Mouse (Mus musculus) intestine, embryonic 14.5 days (tissue): ENCODE measurements around the gene Fpgt. TPM values are rescaled to one million over a fixed set of nuclear protein-coding genes. Genes with fewer than 3 reads are reported as not detected.

Source experiments
- ATAC-seq: fragments of 200-750 bp; cut with Nextera tagmentation; replicated peaks from 2 replicates; pipeline ENCODE4 v1.8.0; 2017; ENCODE audit warnings: low read depth, moderate number of reproducible peaks, moderate TSS enrichment, moderate library complexity; ENCODE audit not compliant: low FRiP score, low TSS enrichment
- DNase-seq: peaks from one replicate; pipeline ENCODE4 v3.0.0-alpha.2; 2018; ENCODE audit warnings: low spot score
- H3K27ac ChIP-seq: fragments of 300-500 bp; sonication (generic); 2 replicates; pipeline ENCODE4 v1.5.1; 2014; ENCODE audit warnings: low read depth, mild to moderate bottlenecking, control low read depth
- H3K27me3 ChIP-seq: fragments of 300-500 bp; sonication (generic); replicated peaks from 2 replicates; pipeline ENCODE4 v1.6.1; 2014; ENCODE audit warnings: low read length, control low read depth; ENCODE audit not compliant: control insufficient read depth, insufficient read depth
- H3K36me3 ChIP-seq: fragments of 300-500 bp; sonication (generic); 2 replicates; pipeline ENCODE4 v1.6.1; 2014; ENCODE audit warnings: low read length, control low read depth; ENCODE audit not compliant: control insufficient read depth, insufficient read depth
- H3K4me1 ChIP-seq: fragments of 300-500 bp; sonication (generic); replicated peaks from 2 replicates; pipeline ENCODE4 v1.6.1; 2014; ENCODE audit warnings: low read length, control low read depth, mixed read lengths; ENCODE audit not compliant: control insufficient read depth, insufficient read depth
- H3K4me2 ChIP-seq: fragments of 300-500 bp; sonication (generic); 2 replicates; pipeline ENCODE4 v1.6.1; 2014; ENCODE audit warnings: low read length
- H3K4me3 ChIP-seq: fragments of 300-500 bp; sonication (generic); 2 replicates; pipeline ENCODE4 v1.5.1; 2014; ENCODE audit warnings: low read depth, low read length, control low read depth, mixed read lengths
- H3K9ac ChIP-seq: fragments of 300-500 bp; sonication (generic); 2 replicates; pipeline ENCODE4 v1.6.1; 2014; ENCODE audit warnings: mild to moderate bottlenecking, low read length
- H3K9me3 ChIP-seq: fragments of 300-500 bp; sonication (generic); 2 replicates; pipeline ENCODE4 v1.6.1; 2016; ENCODE audit warnings: low read length, control low read depth; ENCODE audit not compliant: control insufficient read depth
- WGBS: fragments of 180-500 bp; shearing (Covaris S2); extraction: QIAGEN DNeasy Blood & Tissue Kit; methylation state at CpG from one replicate; pipeline ENCODE4 v1.1.7; 2014; 5-methylcytosine and 5-hydroxymethylcytosine counted together
- polyA plus RNA-seq: library from polyadenylated mRNA; unstranded; fragments of >200 nt; fragmentation: Nextera tagmentation; extraction: Ambion mirVana; gene quantifications from 2 replicates; pipeline ENCODE4 v1.2.1, GENCODE M21; 2014

The Fpgt gene
- 17.7 and 18.3 TPM in 2 replicates for polyA plus RNA-seq

GRCm38 (mm10) chr3:155093116-155093956 lies at the start of gene Fpgt, which contains the start of gene Lrriq3:
TSS of gene Fpgt (minus strand) at chr3:155093403.
TSS of gene Lrriq3 (plus strand) at chr3:155093434.
- ATAC-seq, result peak; percentile 98

GRCm38 (mm10) chr3:155141047-155141446 lies 47.8 kb upstream of the Fpgt start:
- Histone ChIP-seq H3K4me3 (no peak overlapping the region), H3K27ac (no peak overlapping the region), H3K9ac (no peak overlapping the region), H3K9me3 (no peaks in the 10 kb centered on the region), H3K4me2 (no peak overlapping the region), H3K27me3 (no peaks in the 10 kb centered on the region), H3K36me3 (no peaks in the 10 kb centered on the region), H3K4me1 (no peaks in the 10 kb centered on the region)
- WGBS, result 89% methylated on average over 11 of the region's 11 CpGs
- DNase-seq (no peak), ATAC-seq (no peak)

More at GRCm38 (mm10) chr3:155093116-155093956, at the start of gene Fpgt, which contains the start of gene Lrriq3:
- DNase-seq, result peak; percentile 96
- 0 out of 2 replicates have a peak, but pooled peaks cover 5% of the 10 kb centered on the region for H3K4me1 ChIP-seq
- peak within 1 kb of the TSS; percentile 73 for H3K4me2 ChIP-seq
- WGBS, result under 1% methylated on average over 47 of the region's 47 CpGs
- H3K27me3 ChIP-seq, result no peaks in the 10 kb centered on the region
- H3K4me3 ChIP-seq, result peak within 1 kb of the TSS; percentile 74
- H3K9me3 ChIP-seq, result no peaks in the 10 kb centered on the region
- H3K27ac ChIP-seq, result peak within 1 kb of the TSS; percentile 85
- peaks cover 16% of the 10 kb centered on the region for H3K36me3 ChIP-seq
- H3K9ac ChIP-seq, result peak within 1 kb of the TSS; percentile 72

DNA sequence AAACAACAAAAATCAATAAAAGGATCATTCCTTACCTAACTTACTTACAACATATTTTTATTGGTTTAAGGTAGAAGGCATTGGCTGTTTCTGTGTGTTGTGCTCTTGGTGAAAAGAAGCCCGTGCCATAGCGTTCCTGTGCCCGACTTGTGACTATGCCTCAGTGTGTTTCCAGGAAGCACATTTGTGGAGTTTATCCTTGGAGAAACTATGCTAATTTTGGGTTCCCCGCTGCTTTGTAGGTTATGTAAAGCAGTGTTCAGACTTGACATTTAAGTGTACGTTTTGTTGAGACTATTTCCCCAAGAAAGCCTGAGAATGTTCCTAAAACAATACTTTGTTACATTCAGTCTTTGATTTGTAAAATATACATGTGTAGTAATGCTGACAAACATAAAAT lies 44.5 kb upstream of the Fpgt start:
- H3K4me1 ChIP-seq, result no peaks in the 10 kb centered on the region
- H3K27ac ChIP-seq, result no peak overlapping the region
- H3K36me3 ChIP-seq, result no peaks in the 10 kb centered on the region
- ATAC-seq (no peak), DNase-seq (no peak)
- H3K4me2 ChIP-seq, result no peak overlapping the region
- WGBS, result 82% methylated on average over 5 of the region's 5 CpGs
- H3K9me3 ChIP-seq, result no peaks in the 10 kb centered on the region
- H3K4me3 ChIP-seq, result no peak overlapping the region
- no peaks in the 10 kb centered on the region for H3K27me3 ChIP-seq
- no peak overlapping the region for H3K9ac ChIP-seq

DNA sequence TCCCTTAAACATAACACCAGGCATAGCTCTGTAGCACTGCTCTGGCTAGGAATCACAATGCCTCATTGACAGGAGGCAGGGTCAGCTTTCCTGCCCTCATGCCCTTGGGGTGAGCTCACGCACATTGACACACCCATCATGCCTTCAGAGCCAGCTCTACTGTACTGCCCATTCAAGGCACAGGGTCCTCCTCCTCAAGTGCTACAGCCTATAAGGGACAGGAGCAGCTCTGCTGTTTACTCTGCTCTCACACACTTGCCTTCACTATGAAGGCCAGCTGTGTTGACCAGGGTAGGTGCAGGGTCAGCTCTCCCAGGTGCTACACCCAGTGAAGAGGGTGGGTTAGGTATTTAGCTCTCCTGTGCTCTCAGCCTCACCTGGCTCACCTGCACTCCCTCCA lies 12.8 kb upstream of the Fpgt start:
- Histone ChIP-seq H3K27ac (no peak overlapping the region), H3K9ac (no peak overlapping the region), H3K9me3 (no peaks in the 10 kb centered on the region), H3K4me1 (no peaks in the 10 kb centered on the region), H3K36me3 (no peaks in the 10 kb centered on the region), H3K4me3 (no peak overlapping the region), H3K27me3 (no peaks in the 10 kb centered on the region), H3K4me2 (no peak overlapping the region)
- ATAC-seq (no peak), DNase-seq (no peak)
- WGBS, result 68% methylated on average over 1 of the region's 1 CpGs

- H3K4me1 ChIP-seq, result no peaks in the 10 kb centered on the region
- ATAC-seq (no peak), DNase-seq (no peak)
- H3K36me3 ChIP-seq, result no peaks in the 10 kb centered on the region
- no peak overlapping the region for H3K27ac ChIP-seq
- no peaks in the 10 kb centered on the region for H3K27me3 ChIP-seq
- no peak overlapping the region for H3K4me3 ChIP-seq
- H3K4me2 ChIP-seq, result no peak overlapping the region
- no peaks in the 10 kb centered on the region for H3K9me3 ChIP-seq
- 92% methylated on average over 1 of the region's 1 CpGs for WGBS
- no peak overlapping the region for H3K9ac ChIP-seq
Measured at GRCm38 (mm10) chr3:155099266-155099665, 6.1 kb upstream of the Fpgt start.

DNA sequence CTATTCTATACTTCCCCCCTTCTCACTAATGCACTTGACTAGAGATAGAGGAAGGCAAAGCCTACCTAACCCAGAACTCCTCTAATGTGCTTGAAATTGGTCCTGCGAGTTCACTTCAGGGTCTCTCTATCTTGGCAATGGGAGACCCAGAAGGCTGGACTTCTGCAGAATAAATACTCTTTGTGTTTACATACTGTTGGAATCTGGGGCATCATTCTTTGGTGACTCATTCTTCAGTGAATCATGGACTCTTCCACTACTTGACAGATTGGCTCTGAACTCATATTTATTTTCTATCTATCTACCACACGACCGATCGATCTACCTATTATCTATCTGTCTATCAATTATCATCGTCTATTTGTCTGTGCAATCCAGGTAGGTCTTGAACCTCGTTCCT lies 1.1 kb downstream of the Fpgt start:
- DNase-seq (no peak), ATAC-seq (no peak)
- Histone ChIP-seq H3K27ac (no peak overlapping the region), H3K4me2 (peak overlapping the region; percentile 73), H3K4me1 (0 out of 2 replicates have a peak, but pooled peaks cover 5% of the 10 kb centered on the region), H3K4me3 (peak overlapping the region; percentile 74; the same call in 1 of the 2 replicates), H3K27me3 (no peaks in the 10 kb centered on the region), H3K36me3 (peaks cover 27% of the 10 kb centered on the region), H3K9me3 (no peaks in the 10 kb centered on the region), H3K9ac (no peak overlapping the region)
- 88% methylated on average over 6 of the region's 6 CpGs for WGBS

- H3K27ac ChIP-seq, result no peak overlapping the region
- H3K9ac ChIP-seq, result no peak overlapping the region
- no peak overlapping the region for H3K4me2 ChIP-seq
- no peaks in the 10 kb centered on the region for H3K9me3 ChIP-seq
- H3K27me3 ChIP-seq, result no peaks in the 10 kb centered on the region
- H3K4me1 ChIP-seq, result no peaks in the 10 kb centered on the region
- H3K4me3 ChIP-seq, result no peak overlapping the region
- H3K36me3 ChIP-seq, result no peaks in the 10 kb centered on the region
- ATAC-seq, result no peak
- WGBS, result 85% methylated on average over 4 of the region's 4 CpGs
- DNase-seq, result no peak
Measured at GRCm38 (mm10) chr3:155077908-155078307, 15.3 kb downstream of the Fpgt start.

GRCm38 (mm10) chr3:155059449-155059822 lies 33.8 kb downstream of the Fpgt start:
- no peak for ATAC-seq
- Histone ChIP-seq H3K9me3 (no peaks in the 10 kb centered on the region), H3K27me3 (no peaks in the 10 kb centered on the region), H3K4me1 (no peaks in the 10 kb centered on the region), H3K36me3 (no peaks in the 10 kb centered on the region), H3K4me2 (no peak overlapping the region), H3K4me3 (no peak overlapping the region), H3K27ac (no peak overlapping the region), H3K9ac (no peak overlapping the region)
- no peak for DNase-seq
